Mouse (Mus musculus) cerebellum, adult 9-10 months (tissue): ENCODE measurements around the gene Tfpi2.

Experiments
- DNase-seq: peaks from one replicate; pipeline ENCODE4 v3.0.0; 2022

Tfpi2 gene

GRCm38 (mm10) chr6:3988750-3989149 is at the start of gene Tfpi2:
Tfpi2 (minus strand) TSS chr6:3988919.
- DNase-seq: no peak

GRCm38 (mm10) chr6:4030956-4031355 is 42.2 kb upstream of the Tfpi2 start:
- no peak for DNase-seq

GRCm38 (mm10) chr6:4026367-4026766 is 37.6 kb upstream of the Tfpi2 start:
- no peak for DNase-seq

GRCm38 (mm10) chr6:4022645-4023044 is 33.9 kb upstream of the Tfpi2 start:
- DNase-seq: no peak

- no peak for DNase-seq
Measured at GRCm38 (mm10) chr6:4009548-4009947, 20.8 kb upstream of the Tfpi2 start.

GRCm38 (mm10) chr6:4008501-4009040 is 19.9 kb upstream of the Tfpi2 start:
- DNase-seq: no peak

- DNase-seq: no peak
Measured at GRCm38 (mm10) chr6:4004808-4005207, 16.1 kb upstream of the Tfpi2 start.

GRCm38 (mm10) chr6:4003890-4004306 is 15.2 kb upstream of the Tfpi2 start, which contains the start of gene Gng11:
Gng11 (plus strand) TSS chr6:4003904.
- no peak for DNase-seq

GRCm38 (mm10) chr6:4003445-4003844 is 14.7 kb upstream of the Tfpi2 start:
- DNase-seq: no peak

- no peak for DNase-seq
Measured at GRCm38 (mm10) chr6:4000716-4001115, 12.0 kb upstream of the Tfpi2 start.

GRCm38 (mm10) chr6:3999296-3999695 is 10.6 kb upstream of the Tfpi2 start:
- no peak for DNase-seq

- DNase-seq: no peak
Measured at GRCm38 (mm10) chr6:3998089-3998488, 9.4 kb upstream of the Tfpi2 start.

GRCm38 (mm10) chr6:3993492-3993891 is 4.8 kb upstream of the Tfpi2 start, which contains the start of gene Gngt1:
Gngt1 (plus strand) TSS chr6:3993792.
- DNase-seq: no peak

GRCm38 (mm10) chr6:3982661-3983284 is 5.9 kb downstream of the Tfpi2 start:
- no peak for DNase-seq

GRCm38 (mm10) chr6:3973679-3974078 is 15.0 kb downstream of the Tfpi2 start:
- DNase-seq: no peak

- DNase-seq: no peak
Measured at GRCm38 (mm10) chr6:3967676-3968626, 20.8 kb downstream of the Tfpi2 start.

- DNase-seq: no peak
Measured at GRCm38 (mm10) chr6:3954969-3955368, 33.8 kb downstream of the Tfpi2 start.

- DNase-seq: no peak
Measured at GRCm38 (mm10) chr6:3936140-3936714, 52.5 kb downstream of the Tfpi2 start.

GRCm38 (mm10) chr6:3935606-3936005 is 53.1 kb downstream of the Tfpi2 start:
- DNase-seq: no peak

- DNase-seq: no peak
Measured at GRCm38 (mm10) chr6:3935048-3935447, 53.7 kb downstream of the Tfpi2 start.

GRCm38 (mm10) chr6:3926140-3926539 is 62.6 kb downstream of the Tfpi2 start:
- DNase-seq: no peak

- no peak for DNase-seq
Measured at GRCm38 (mm10) chr6:3922870-3923269, 65.8 kb downstream of the Tfpi2 start.

GRCm38 (mm10) chr6:3916015-3916414 is 72.7 kb downstream of the Tfpi2 start:
- no peak for DNase-seq
